Mouse (Mus musculus) T-helper 17 cell (primary cell): ENCODE data around the gene Cyp3a41a.
"Not testable (repeated sequence)": the region's sequence is repeated elsewhere in the genome, so short reads cannot be mapped to it uniquely, and the experiment has no call there.

Experiments used
- in situ Hi-C, 2 experiments: fragments of 300-600 bp; cut with MboI, MseI; formaldehyde crosslinking; loops; 1 replicate in 1 of 2; 2 replicates in 1 of 2; pipeline ENCODE4 v1.15.1; 2025; ENCODE audit warnings: high pct_unique_total_duplicates in 2 of 2

Cyp3a41a gene

GRCm38 (mm10) chr5:145720036-145720435 is at the start of gene Cyp3a41a:
Cyp3a41a (minus strand) TSS chr5:145720136.
- in situ Hi-C loops: loop anchor here in 1 of 2 experiments (5.0 kb wide), 2 partner anchors 133 to 248 kb away; no protein-coding TSS in a partner anchor

GRCm38 (mm10) chr5:145737512-145737911 is 17.6 kb upstream of the Cyp3a41a start:
- in situ Hi-C loops: not testable (repeated sequence)

- in situ Hi-C loops: loop anchor here in 1 of 2 experiments (5.0 kb wide), 1 partner anchor 137 kb away; no protein-coding TSS in a partner anchor
Observed at GRCm38 (mm10) chr5:145714296-145714695, 5.6 kb downstream of the Cyp3a41a start.

- in situ Hi-C loops: not testable (repeated sequence)
Observed at GRCm38 (mm10) chr5:145707372-145707771, 12.6 kb downstream of the Cyp3a41a start.

GRCm38 (mm10) chr5:145662007-145662406 is 57.9 kb downstream of the Cyp3a41a start:
- in situ Hi-C loops: no loop called here

GRCm38 (mm10) chr5:145647779-145648178 is 72.2 kb downstream of the Cyp3a41a start:
- in situ Hi-C loops: no loop called here
